Mouse (Mus musculus): Measurements from ENCODE around the gene Zfp174.
"Not testable (repeated sequence)": the region's sequence is repeated elsewhere in the genome, so short reads cannot be mapped to it uniquely, and the experiment has no call there.

Gene Zfp174

GRCm38 (mm10) chr16:3846711-3847518 is at the start of gene Zfp174:
Gene Zfp174 (plus strand): TSS chr16:3847268.
- in situ Hi-C loops (cut with MboI; ENCODE audit: unreplicated experiment in 2 of 2): loop anchor here (10.0 kb wide), 3 partner anchors 102 to 368 kb away; partner anchors contain the start of genes Crebbp (in 1 of the 2) and Zfp263 (in 1 of the 2)

GRCm38 (mm10) chr16:3808176-3808575 is 38.9 kb upstream of the Zfp174 start:
- in situ Hi-C loops (cut with MboI; ENCODE audit: unreplicated experiment in 2 of 2): no loop called here

DNA sequence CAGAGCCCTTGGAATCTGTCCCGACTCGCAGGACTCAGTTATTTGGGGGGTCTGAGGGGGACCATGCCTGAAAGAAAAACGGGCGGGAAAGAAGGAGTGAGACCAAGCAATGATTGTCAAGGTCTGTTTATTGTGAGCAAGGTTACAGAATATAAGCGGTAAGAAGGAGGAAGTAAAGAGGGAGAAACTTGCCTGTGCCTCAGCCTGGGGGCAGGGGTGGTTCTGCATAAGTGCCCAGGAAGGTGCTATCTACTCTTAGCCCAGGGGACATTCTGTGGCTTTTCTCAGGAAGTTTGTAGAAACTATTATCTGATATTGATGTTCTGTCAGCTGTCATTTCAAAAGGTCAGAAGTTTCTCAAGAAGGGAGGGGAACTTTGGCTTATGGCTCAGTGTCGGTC is 32.4 kb upstream of the Zfp174 start:
- in situ Hi-C loops (cut with MboI; ENCODE audit: unreplicated experiment in 2 of 2): not testable (repeated sequence)

DNA sequence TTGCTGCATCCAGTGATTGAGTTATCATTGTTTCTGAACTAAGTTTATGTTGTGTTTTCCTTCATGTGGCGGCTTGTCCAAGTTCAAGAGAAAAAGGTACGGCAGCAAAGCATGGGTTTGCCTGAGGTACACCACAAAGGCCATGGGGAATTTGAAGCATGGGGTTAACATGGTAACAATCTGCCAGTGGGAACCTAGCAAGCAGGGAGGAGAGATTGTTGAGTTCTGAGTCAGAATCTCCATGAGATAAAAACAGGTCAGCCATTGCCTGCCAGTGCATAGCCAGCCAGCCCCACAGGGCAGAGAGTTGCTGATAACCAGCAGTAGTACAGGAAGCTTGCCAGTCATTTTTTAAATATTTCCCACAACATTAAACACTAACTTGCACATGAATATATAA is 26.9 kb upstream of the Zfp174 start:
- in situ Hi-C loops (cut with MboI; ENCODE audit: unreplicated experiment in 2 of 2): no loop called here

GRCm38 (mm10) chr16:3828021-3828420 is 19.0 kb upstream of the Zfp174 start:
- in situ Hi-C loops (cut with MboI; ENCODE audit: unreplicated experiment in 2 of 2): no loop called here

DNA sequence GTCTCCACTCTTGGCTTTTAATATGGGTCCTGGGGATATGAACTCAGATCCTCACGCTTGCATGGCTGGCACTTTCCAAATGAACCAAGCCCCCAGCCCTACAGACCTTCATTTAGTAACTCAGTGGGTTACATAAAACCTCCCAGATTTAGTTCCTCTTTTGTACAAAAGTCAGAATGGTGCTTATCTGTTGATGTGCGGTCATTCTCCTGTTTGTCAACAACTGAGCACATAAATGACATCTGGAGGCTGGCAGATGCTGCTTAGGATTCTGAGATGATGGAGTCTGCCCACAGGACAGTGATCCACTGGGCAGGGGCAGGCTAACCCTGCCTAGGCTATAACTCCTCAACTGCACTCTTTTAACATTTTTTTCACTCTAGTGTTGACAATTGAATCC is 17.3 kb upstream of the Zfp174 start:
- in situ Hi-C loops (cut with MboI; ENCODE audit: unreplicated experiment in 2 of 2): no loop called here

DNA sequence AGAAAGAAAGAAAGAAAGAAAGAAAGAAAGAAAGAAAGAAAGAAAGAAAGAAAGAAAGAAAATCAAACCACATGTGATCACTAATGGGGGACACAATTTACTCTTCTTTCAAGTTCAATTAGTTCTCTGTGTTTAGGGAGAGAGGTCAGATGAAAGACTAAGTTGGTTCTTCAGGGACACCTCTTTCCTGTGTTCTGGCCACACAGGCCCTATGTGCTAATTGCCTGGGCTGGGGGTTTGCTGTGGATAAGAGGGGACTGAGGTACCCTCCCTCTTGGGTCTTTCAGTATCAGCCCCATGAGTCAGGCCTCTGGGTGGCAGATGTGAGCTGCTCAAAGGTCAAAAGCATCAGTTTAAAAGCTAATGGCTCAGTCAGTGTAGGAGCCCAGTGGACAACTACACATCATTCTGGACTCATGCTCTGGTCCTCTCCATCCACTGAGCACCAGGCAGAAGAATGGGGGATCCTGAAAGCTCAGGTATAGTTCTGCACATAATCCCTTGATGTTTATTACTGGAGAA is 16.4 kb upstream of the Zfp174 start, which contains the start of gene Olfr15:
Gene Olfr15, plus strand, starts transcription at position 291 of the 522 bp plus-strand sequence.
- in situ Hi-C loops (cut with MboI; ENCODE audit: unreplicated experiment in 2 of 2): no loop called here

DNA sequence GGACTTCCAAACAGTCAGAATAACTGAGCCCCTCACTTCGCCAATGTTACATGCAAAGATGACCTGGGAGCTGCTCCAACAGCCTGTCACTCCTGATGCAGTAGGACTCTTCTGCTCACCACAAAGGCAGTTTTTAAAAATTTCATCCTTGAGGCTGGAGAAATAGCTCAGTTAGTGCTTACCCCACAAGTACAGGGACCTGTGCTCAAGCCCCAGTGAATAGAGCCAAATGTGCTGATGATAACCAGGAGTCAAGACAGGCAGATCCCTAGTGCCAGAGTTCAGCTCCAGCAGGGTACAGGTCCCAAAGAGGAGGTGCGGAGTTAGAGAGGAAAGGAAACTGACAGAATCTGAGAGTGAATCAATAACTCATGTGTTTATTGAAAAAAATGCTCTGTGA is 11.6 kb upstream of the Zfp174 start:
- in situ Hi-C loops (cut with MboI; ENCODE audit: unreplicated experiment in 2 of 2): loop anchor here (5.0 kb wide), 3 partner anchors 167 to 457 kb away; partner anchors contain the start of gene Slx4 (in 2 of the 2)

DNA sequence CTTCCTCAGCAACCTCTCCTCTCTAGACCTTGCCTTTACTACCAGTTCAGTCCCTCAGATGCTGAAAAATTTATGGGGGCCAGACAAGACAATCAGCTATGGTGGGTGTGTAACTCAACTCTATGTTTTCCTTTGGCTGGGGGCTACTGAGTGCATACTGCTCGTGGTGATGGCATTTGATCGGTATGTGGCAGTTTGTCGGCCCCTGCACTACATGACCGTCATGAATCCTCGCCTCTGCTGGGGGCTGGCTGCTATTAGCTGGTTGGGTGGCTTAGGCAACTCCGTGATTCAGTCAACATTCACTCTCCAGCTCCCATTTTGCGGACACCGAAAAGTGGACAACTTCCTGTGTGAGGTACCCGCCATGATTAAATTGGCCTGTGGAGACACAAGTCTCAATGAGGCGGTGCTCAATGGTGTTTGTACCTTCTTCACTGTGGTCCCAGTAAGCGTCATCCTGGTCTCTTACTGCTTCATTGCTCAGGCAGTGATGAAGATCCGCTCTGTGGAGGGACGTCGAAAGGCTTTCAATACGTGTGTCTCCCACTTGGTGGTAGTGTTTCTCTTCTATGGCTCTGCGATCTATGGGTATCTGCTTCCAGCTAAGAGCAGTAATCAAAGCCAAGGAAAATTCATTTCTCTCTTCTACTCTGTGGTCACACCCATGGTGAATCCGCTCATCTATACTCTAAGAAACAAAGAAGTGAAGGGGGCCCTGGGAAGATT is 7.7 kb upstream of the Zfp174 start:
- in situ Hi-C loops (cut with MboI; ENCODE audit: unreplicated experiment in 2 of 2): loop anchor here (5.0 kb wide), 3 partner anchors 163 to 453 kb away; partner anchors contain the start of gene Slx4 (in 2 of the 2)

DNA sequence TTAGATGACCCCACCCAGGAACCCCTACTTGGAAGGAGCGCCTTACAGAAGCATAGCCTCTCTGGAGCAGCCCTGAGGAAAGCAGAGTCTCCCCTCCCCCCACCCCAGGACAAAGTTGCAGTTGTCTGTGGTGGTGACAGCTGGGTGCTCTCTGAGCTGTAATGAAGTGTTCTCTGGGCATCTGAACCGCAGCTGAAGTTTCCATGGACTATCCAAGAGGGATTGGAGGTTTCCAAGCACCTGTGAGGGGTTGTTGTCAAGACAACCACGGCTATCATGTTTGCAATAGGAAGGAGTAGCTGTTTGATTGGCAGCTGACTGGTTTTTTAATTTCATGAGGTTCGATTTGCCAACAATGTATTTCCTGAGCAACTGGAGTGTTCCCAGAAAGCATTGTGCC is 4.1 kb upstream of the Zfp174 start:
- in situ Hi-C loops (cut with MboI; ENCODE audit: unreplicated experiment in 2 of 2): loop anchor here (5.0 to 10.0 kb wide), 4 partner anchors 98 to 372 kb away; partner anchors contain the start of genes Crebbp (in 2 of the 2) and Zfp263 (in 1 of the 2)

- in situ Hi-C loops (cut with MboI; ENCODE audit: unreplicated experiment in 2 of 2): loop anchor here (5.0 to 10.0 kb wide), 4 partner anchors 99 to 371 kb away; partner anchors contain the start of genes Crebbp (in 2 of the 2) and Zfp263 (in 1 of the 2)
Observed at GRCm38 (mm10) chr16:3843796-3844195, 3.3 kb upstream of the Zfp174 start.

DNA sequence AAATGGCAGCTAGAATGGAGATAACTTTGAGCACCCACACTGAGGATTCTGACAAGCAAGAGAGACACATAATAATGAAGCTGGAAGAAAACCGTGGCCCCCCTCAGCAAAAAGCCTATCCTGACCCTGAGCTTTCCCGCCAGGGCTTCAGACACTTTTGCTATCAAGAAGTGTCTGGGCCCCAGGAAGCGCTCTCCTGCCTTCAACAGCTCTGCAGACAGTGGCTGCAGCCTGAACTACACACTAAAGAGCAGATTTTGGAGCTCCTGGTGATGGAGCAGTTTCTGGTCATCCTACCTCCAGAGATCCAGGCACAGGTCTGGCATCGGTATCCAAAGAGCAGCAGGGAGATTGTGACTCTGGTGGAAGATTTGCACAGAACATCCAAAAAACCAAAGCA is 803 bp downstream of the Zfp174 start:
- in situ Hi-C loops (cut with MboI; ENCODE audit: unreplicated experiment in 2 of 2): loop anchor here (10.0 kb wide), 3 partner anchors 103 to 367 kb away; partner anchors contain the start of genes Crebbp (in 1 of the 2) and Zfp263 (in 1 of the 2)

- in situ Hi-C loops (cut with MboI; ENCODE audit: unreplicated experiment in 2 of 2): loop anchor here (10.0 kb wide), 3 partner anchors 104 to 366 kb away; partner anchors contain the start of genes Crebbp (in 1 of the 2) and Zfp263 (in 1 of the 2)
Observed at GRCm38 (mm10) chr16:3848416-3848815, 1.3 kb downstream of the Zfp174 start.

DNA sequence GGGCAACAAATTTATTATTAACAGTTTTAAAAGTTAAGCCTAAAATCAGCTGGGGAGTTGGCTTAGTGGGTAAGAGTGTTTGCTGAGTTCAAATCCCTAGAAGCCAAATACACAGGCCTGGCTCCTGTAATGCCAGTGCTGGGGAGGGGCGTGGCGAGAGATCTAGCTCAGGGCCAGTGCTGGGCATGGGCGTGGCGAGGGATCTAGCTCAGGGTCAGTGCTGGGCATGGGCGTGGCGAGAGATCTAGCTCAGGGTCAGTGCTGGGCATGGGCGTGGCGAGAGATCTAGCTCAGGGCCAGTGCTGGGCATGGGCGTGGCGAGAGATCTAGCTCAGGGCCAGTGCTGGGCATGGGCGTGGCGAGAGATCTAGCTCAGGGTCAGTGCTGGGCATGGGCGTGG is 4.2 kb downstream of the Zfp174 start:
- in situ Hi-C loops (cut with MboI; ENCODE audit: unreplicated experiment in 2 of 2): loop anchor here in 1 of 2 experiments (5.0 kb wide), 1 partner anchor 51 kb away; no protein-coding TSS in a partner anchor

- in situ Hi-C loops (cut with MboI; ENCODE audit: unreplicated experiment in 2 of 2): loop anchor here in 1 of 2 experiments (5.0 kb wide), 1 partner anchor 50 kb away; no protein-coding TSS in a partner anchor
Observed at GRCm38 (mm10) chr16:3852586-3852985, 5.5 kb downstream of the Zfp174 start.

DNA sequence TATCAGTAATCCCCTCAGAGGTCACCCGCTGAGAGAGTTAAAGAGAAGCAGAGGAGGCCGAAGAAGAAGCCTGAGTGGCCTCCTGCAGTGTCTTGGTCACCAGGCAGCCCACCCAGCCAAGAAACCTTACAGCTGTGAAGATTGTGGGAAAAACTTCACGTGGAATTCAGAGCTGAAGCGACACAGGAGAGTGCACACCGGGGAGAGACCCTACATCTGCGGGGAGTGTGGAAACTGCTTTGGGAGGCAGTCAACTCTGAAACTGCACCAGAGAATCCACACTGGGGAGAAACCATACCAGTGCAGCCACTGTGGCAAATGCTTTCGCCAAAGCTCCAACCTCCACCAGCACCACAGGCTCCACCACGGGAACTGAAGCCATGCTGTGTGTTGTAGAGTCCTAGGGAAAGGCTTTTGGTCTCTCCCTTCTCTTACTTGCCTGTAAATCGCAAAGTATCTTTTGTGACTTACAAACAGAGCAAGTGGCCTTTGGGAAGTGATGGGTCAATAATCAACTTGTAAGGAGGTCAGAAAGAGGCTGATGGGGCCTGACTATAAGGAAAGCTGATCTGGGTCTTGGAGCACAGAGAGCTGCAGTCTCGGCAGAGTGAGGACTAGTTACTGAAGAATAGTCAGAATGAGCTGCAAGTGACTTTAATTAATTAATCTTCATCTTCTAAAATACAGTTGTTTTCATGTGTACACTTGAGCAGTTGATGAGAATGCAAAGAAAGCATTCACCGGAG is 7.5 kb downstream of the Zfp174 start:
- in situ Hi-C loops (cut with MboI; ENCODE audit: unreplicated experiment in 2 of 2): loop anchor here in 1 of 2 experiments (5.0 kb wide), 1 partner anchor 48 kb away; no protein-coding TSS in a partner anchor

GRCm38 (mm10) chr16:3855776-3856175 is 8.7 kb downstream of the Zfp174 start:
- in situ Hi-C loops (cut with MboI; ENCODE audit: unreplicated experiment in 2 of 2): no loop called here

GRCm38 (mm10) chr16:3859254-3859653 is 12.2 kb downstream of the Zfp174 start:
- in situ Hi-C loops (cut with MboI; ENCODE audit: unreplicated experiment in 2 of 2): no loop called here

DNA sequence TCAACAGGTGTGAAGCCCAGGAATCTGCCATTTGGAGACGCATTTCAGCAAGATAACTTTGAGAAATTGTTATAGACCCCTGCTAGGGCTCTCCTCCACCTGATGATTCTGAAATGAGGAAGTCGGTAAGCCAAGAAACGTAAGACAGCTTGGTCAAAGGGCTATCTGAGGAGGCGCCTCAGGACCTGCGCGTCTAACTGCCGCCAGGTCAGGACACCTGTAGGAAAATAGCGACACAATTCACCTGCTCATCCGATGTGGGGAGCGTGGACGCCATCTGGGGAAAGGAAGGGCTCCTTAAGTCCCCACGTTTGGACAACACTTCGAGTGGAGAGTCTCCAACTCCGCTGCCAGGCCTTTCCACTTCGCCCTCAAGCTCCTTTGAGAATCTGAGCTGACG is 24.7 kb downstream of the Zfp174 start:
- in situ Hi-C loops (cut with MboI; ENCODE audit: unreplicated experiment in 2 of 2): no loop called here

Measured in v-Abl transformed pro-B cells (cell line).